Mouse (Mus musculus) embryonic facial prominence, embryonic 12.5 days (tissue): ENCODE measurements at regions not wholly inside any gene's neighbourhood (a gene's known extent, or its start where the extent isn't known, plus 50 kb on each side); places are given as distances from the start of the nearest gene placed in this dataset.

ENCODE experiments used
- ATAC-seq: fragments of 200-750 bp; cut with Nextera tagmentation; 2 replicates; pipeline ENCODE4 v1.8.0; 2017; ENCODE audit not compliant: insufficient number of reproducible peaks, insufficient read depth, low FRiP score, low TSS enrichment
- H3K27ac ChIP-seq: fragments of 300-500 bp; sonication (generic); 2 replicates; pipeline ENCODE4 v1.5.1; 2016; ENCODE audit warnings: mild to moderate bottlenecking
- H3K27me3 ChIP-seq: fragments of 300-500 bp; sonication (generic); 2 replicates; pipeline ENCODE4 v1.6.1; 2016; ENCODE audit warnings: mild to moderate bottlenecking, moderate library complexity
- H3K36me3 ChIP-seq: fragments of 300-500 bp; sonication (generic); 2 replicates; pipeline ENCODE4 v1.6.1; 2016; ENCODE audit warnings: mild to moderate bottlenecking
- H3K4me1 ChIP-seq: fragments of 300-500 bp; sonication (generic); 2 replicates; pipeline ENCODE4 v1.6.1; 2016
- H3K4me2 ChIP-seq: fragments of 300-500 bp; sonication (generic); replicated peaks from 2 replicates; pipeline ENCODE4 v1.6.1; 2016; ENCODE audit warnings: mild to moderate bottlenecking, moderate library complexity
- H3K4me3 ChIP-seq: fragments of 300-500 bp; sonication (generic); 2 replicates; pipeline ENCODE4 v1.5.1; 2016; ENCODE audit warnings: mild to moderate bottlenecking
- H3K9ac ChIP-seq: fragments of 300-500 bp; sonication (generic); 2 replicates; pipeline ENCODE4 v1.6.1; 2016; ENCODE audit warnings: mild to moderate bottlenecking, moderate library complexity
- H3K9me3 ChIP-seq: fragments of 300-500 bp; sonication (generic); 2 replicates; pipeline ENCODE4 v1.6.1; 2016; ENCODE audit warnings: mild to moderate bottlenecking, moderate library complexity
- WGBS: fragments of 180-500 bp; shearing (Covaris S2); methylation state at CpG from one replicate; pipeline ENCODE4 v1.1.7; 2016; 5-methylcytosine and 5-hydroxymethylcytosine counted together

DNA sequence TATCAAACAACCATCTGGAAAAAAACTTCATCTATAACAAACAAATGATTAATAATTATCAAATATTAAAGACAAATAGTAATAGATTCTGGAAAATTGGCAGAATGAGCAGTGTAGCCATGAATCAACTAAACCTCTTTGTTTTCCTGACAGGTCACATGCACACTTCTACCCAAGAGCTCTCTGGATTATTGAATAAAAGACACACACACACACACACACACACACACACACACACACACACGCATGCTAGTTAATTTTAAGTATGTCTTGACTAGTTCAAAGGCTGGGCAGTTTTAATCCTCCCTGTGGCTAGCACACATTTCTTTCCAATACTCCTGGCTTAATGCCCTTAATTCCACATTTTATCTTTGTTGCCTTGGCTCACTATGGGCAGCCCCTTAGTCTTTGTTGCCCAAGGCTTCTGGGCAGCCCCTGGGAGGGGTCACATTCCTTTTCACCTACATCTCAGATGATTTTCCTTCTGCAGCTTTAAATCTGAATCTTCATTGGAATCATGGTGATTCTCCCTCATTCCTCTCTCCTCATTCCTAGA lies 710.6 kb upstream of the Marcks start:
- Histone ChIP-seq H3K27me3 (no peaks in the 10 kb centered on the region), H3K27ac (no peak overlapping the region), H3K9ac (no peak overlapping the region), H3K4me3 (no peak overlapping the region), H3K9me3 (0 out of 2 replicates have a peak, but pooled peaks cover 5% of the 10 kb centered on the region), H3K4me1 (no peaks in the 10 kb centered on the region), H3K36me3 (no peaks in the 10 kb centered on the region), H3K4me2 (no peak overlapping the region)
- ATAC-seq: no peak
- WGBS: 73% methylated on average over 1 of the region's 1 CpGs

- H3K9ac ChIP-seq: no peak overlapping the region
- no peaks in the 10 kb centered on the region for H3K9me3 ChIP-seq
- H3K4me1 ChIP-seq: no peaks in the 10 kb centered on the region
- H3K4me2 ChIP-seq: no peak overlapping the region
- WGBS: 70% methylated on average over 5 of the region's 5 CpGs
- H3K36me3 ChIP-seq: no peaks in the 10 kb centered on the region
- H3K27ac ChIP-seq: no peak overlapping the region
- H3K27me3 ChIP-seq: no peaks in the 10 kb centered on the region
- no peak overlapping the region for H3K4me3 ChIP-seq
- no peak for ATAC-seq
These were observed 704.1 kb upstream of the Marcks start for GRCm38 (mm10) chr10:37842820-37843219.

DNA sequence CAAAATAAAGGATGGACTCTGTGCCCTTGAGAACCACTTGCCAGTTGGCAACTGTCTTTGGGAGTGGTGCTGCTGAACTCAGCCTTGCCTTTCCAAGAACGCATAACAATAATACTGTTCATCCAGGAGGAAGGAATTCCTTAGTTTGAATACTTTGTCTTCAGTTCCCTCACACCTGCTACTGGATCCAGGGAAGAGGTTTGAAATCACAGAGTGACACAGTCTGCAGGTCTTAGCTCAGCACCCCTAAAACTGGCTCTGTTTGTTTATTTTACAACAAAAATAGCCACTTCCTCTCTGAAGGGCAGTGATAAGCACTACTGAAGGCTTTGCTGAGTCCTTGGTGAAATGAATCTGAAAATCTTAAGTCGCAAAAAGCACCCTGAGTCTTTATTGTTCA lies 703.1 kb upstream of the Marcks start:
- Histone ChIP-seq H3K27ac (no peak overlapping the region), H3K9me3 (no peaks in the 10 kb centered on the region), H3K9ac (no peak overlapping the region), H3K4me2 (no peak overlapping the region), H3K27me3 (no peaks in the 10 kb centered on the region), H3K4me3 (no peak overlapping the region), H3K4me1 (no peaks in the 10 kb centered on the region), H3K36me3 (no peaks in the 10 kb centered on the region)
- ATAC-seq: no peak
- 57% methylated on average over 2 of the region's 2 CpGs for WGBS

GRCm38 (mm10) chr10:37837721-37838120 lies 699.0 kb upstream of the Marcks start:
- no peak overlapping the region for H3K4me2 ChIP-seq
- H3K27me3 ChIP-seq: no peaks in the 10 kb centered on the region
- no peak overlapping the region for H3K9ac ChIP-seq
- no peak overlapping the region for H3K4me3 ChIP-seq
- no peaks in the 10 kb centered on the region for H3K36me3 ChIP-seq
- WGBS: 72% methylated on average over 2 of the region's 2 CpGs
- no peaks in the 10 kb centered on the region for H3K9me3 ChIP-seq
- ATAC-seq: no peak
- no peak overlapping the region for H3K27ac ChIP-seq
- no peaks in the 10 kb centered on the region for H3K4me1 ChIP-seq

DNA sequence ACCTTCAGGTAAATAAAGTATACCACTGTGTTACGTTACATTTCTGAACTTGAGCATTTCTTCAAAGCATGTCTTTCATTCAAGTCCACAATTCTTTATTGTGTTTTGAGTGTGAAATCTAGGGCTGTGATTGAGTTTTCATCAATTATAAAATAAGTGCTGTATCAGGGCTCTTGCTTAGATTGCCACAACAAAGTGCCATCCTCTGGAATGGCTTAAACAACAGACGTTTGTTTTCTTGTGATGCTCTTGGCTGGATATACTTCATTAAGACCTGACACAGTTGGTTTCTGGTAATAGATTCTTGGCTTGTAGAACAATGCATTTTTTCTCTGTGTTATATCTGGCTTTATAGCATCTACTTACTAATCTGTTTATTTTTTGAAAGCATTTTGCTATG lies 674.3 kb upstream of the Marcks start:
- no peak overlapping the region for H3K4me2 ChIP-seq
- 69% methylated on average over 2 of the region's 2 CpGs for WGBS
- no peak overlapping the region for H3K9ac ChIP-seq
- H3K4me3 ChIP-seq: no peak overlapping the region
- H3K27me3 ChIP-seq: no peaks in the 10 kb centered on the region
- H3K9me3 ChIP-seq: no peaks in the 10 kb centered on the region
- ATAC-seq: no peak
- no peaks in the 10 kb centered on the region for H3K36me3 ChIP-seq
- no peak overlapping the region for H3K27ac ChIP-seq
- H3K4me1 ChIP-seq: no peaks in the 10 kb centered on the region

DNA sequence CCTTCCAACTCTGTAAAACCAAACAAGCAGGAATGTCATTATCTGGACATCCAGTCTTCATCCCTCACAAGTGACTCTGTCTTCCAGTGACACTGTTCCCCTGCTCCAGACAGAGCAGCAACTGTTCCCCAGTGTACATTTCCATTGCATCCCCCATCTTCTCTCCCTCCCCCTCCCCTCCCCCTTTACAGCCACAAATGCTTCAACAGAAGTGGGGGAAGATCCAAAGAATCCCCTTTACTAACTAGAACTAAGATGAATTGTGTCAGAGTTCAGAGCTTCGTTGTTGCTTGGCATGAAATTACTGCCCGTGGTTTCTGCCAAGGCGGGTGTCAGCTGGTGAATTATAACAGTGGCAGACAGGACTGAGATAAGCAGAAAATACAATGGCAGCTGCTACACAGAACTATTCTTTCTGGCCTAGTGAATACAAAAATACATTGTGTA lies 673.7 kb upstream of the Marcks start:
- Histone ChIP-seq H3K9me3 (no peaks in the 10 kb centered on the region), H3K4me2 (no peak overlapping the region), H3K27ac (no peak overlapping the region), H3K4me3 (no peak overlapping the region), H3K4me1 (no peaks in the 10 kb centered on the region), H3K9ac (no peak overlapping the region), H3K27me3 (no peaks in the 10 kb centered on the region), H3K36me3 (no peaks in the 10 kb centered on the region)
- WGBS: 35% methylated on average over 3 of the region's 3 CpGs
- no peak for ATAC-seq

DNA sequence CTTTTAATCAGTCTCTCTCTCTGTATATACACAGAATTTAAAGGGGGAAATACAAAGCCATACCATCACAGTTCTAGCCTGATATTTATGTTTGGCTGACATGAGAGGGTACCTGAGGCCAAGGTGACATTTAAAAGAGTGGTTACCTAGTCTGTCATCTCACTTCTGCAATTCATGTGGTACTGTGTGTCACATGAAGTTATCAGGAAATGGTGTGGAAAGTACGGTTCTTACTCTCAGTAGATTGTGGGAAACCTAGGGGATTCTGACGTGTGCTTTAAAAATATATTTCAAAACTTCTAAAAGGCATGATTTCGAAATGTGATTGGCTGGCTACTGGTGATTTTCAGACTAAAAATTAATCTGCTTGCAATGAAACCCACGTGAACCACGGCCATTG lies 673.1 kb upstream of the Marcks start:
- Histone ChIP-seq H3K4me1 (no peaks in the 10 kb centered on the region), H3K27me3 (no peaks in the 10 kb centered on the region), H3K9me3 (no peaks in the 10 kb centered on the region), H3K4me2 (no peak overlapping the region), H3K27ac (no peak overlapping the region), H3K4me3 (no peak overlapping the region), H3K9ac (no peak overlapping the region), H3K36me3 (no peaks in the 10 kb centered on the region)
- no peak for ATAC-seq
- 88% methylated on average over 5 of the region's 5 CpGs for WGBS

DNA sequence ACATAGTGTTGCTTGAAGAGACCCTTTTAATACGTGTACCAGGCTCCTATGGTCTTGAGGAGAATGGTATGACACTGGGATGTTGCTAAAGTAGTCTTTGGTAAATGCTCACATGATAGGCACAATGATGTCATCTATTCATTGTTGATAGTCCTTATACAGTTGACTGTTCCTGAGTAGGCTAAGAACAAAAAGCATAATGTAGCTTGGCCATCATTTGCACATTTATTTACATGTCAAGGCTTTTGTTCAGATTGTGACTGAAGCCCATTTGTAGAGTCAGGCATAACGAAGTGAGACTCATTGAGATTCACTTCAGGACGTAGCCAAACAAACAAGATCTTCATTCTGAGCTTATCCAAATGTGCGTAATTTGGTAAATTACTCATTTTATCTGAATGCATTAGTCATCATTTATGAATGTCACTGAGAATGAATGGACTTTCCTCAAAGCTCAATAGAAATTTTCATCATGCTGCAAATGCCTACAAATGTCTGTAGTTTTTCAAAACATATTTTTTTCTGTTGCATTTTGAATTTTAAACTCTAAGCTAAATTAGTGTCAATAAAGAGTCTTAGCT lies 664.6 kb upstream of the Marcks start:
- Histone ChIP-seq H3K36me3 (no peaks in the 10 kb centered on the region), H3K4me2 (no peak overlapping the region), H3K4me1 (0 out of 2 replicates have a peak, but pooled peaks cover 3% of the 10 kb centered on the region), H3K27me3 (no peaks in the 10 kb centered on the region), H3K27ac (no peak overlapping the region), H3K9me3 (no peaks in the 10 kb centered on the region), H3K4me3 (no peak overlapping the region), H3K9ac (no peak overlapping the region)
- WGBS: 76% methylated on average over 4 of the region's 4 CpGs
- no peak for ATAC-seq

DNA sequence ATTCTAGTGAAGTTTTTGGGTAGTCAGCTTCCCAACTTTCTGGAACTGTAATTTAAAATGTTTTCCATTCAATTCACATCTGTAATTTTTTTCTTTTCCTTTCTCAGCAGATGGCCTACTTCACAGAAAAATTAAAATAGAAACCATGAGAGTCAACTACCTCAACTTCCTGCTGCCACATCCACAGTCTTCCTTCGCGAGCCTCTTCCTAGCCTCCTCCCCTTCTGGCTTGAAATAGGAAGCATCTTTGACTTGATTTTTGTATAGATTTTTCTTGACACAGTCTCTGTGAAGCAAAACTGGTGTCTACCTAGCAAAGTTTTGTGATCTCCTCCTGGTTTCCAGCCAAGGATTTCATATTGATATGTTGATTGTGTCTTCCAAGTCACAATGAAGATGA lies 660.7 kb upstream of the Marcks start:
- Histone ChIP-seq H3K27me3 (no peaks in the 10 kb centered on the region), H3K4me2 (no peak overlapping the region), H3K4me1 (0 out of 2 replicates have a peak, but pooled peaks cover 3% of the 10 kb centered on the region), H3K4me3 (no peak overlapping the region), H3K36me3 (no peaks in the 10 kb centered on the region), H3K9ac (no peak overlapping the region), H3K27ac (no peak overlapping the region), H3K9me3 (no peaks in the 10 kb centered on the region)
- WGBS: 88% methylated on average over 2 of the region's 2 CpGs
- ATAC-seq: no peak

- Histone ChIP-seq H3K4me2 (no peak overlapping the region), H3K9me3 (no peaks in the 10 kb centered on the region), H3K4me1 (0 out of 2 replicates have a peak, but pooled peaks cover 3% of the 10 kb centered on the region), H3K36me3 (no peaks in the 10 kb centered on the region), H3K27me3 (no peaks in the 10 kb centered on the region), H3K27ac (0 out of 2 replicates have a peak overlapping the region, but pooled peaks have one; percentile 12), H3K9ac (no peak overlapping the region), H3K4me3 (no peak overlapping the region)
- no peak for ATAC-seq
These were observed 659.6 kb upstream of the Marcks start for GRCm38 (mm10) chr10:37798285-37798684.

DNA sequence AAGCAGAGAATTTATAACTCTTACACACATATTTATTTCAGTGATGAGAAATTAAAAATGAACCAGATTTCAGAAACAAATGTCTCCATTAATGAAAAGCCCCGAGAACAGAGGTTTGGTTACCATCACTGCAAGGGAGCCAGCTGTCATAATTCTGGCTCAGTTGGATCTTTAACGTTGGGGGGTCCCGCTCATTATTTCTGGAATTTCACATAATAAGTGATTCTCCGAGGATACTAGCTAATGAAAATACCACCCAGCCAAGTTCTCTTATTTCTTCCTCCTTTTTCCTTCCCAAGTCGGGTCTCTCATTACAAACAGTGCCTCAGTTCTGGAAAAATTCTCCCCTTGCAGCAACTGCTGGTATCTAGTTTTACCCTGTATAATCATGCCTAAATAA lies 659.0 kb upstream of the Marcks start:
- H3K36me3 ChIP-seq: no peaks in the 10 kb centered on the region
- H3K4me1 ChIP-seq: 0 out of 2 replicates have a peak, but pooled peaks cover 3% of the 10 kb centered on the region
- no peaks in the 10 kb centered on the region for H3K9me3 ChIP-seq
- ATAC-seq: no peak
- no peak overlapping the region for H3K27ac ChIP-seq
- no peak overlapping the region for H3K4me2 ChIP-seq
- H3K27me3 ChIP-seq: no peaks in the 10 kb centered on the region
- no peak overlapping the region for H3K4me3 ChIP-seq
- 33% methylated on average over 5 of the region's 5 CpGs for WGBS
- H3K9ac ChIP-seq: no peak overlapping the region

- H3K4me2 ChIP-seq: no peak overlapping the region
- no peak overlapping the region for H3K27ac ChIP-seq
- H3K9ac ChIP-seq: no peak overlapping the region
- no peaks in the 10 kb centered on the region for H3K9me3 ChIP-seq
- H3K4me3 ChIP-seq: no peak overlapping the region
- no peaks in the 10 kb centered on the region for H3K4me1 ChIP-seq
- no peak for ATAC-seq
- WGBS: 78% methylated on average over 3 of the region's 3 CpGs
- H3K27me3 ChIP-seq: no peaks in the 10 kb centered on the region
- H3K36me3 ChIP-seq: no peaks in the 10 kb centered on the region
These were observed 654.2 kb upstream of the Marcks start for GRCm38 (mm10) chr10:37792878-37793277.
